Mouse (Mus musculus) thymus, postnatal 25 days (tissue): ENCODE data around the gene Smim12.

Experiments used
- DNase-seq: peaks from one replicate; pipeline ENCODE4 v3.0.0; 2022

Smim12 gene

GRCm38 (mm10) chr4:127235742-127236487 is 7.7 kb upstream of the Smim12 start:
- peak; percentile 89 for DNase-seq

- DNase-seq, result no peak
Observed at GRCm38 (mm10) chr4:127236631-127237030, 7.0 kb upstream of the Smim12 start.

- no peak for DNase-seq
Observed at GRCm38 (mm10) chr4:127237271-127237670, 6.3 kb upstream of the Smim12 start.

GRCm38 (mm10) chr4:127242696-127243095 is 888 bp upstream of the Smim12 start:
- DNase-seq, result peak; percentile 22

- no peak for DNase-seq
Observed at GRCm38 (mm10) chr4:127243953-127244352, 369 bp downstream of the Smim12 start.

- peak; percentile 94 for DNase-seq
Observed at GRCm38 (mm10) chr4:127249701-127250349, 6.2 kb downstream of the Smim12 start.

GRCm38 (mm10) chr4:127251963-127252585 is 8.5 kb downstream of the Smim12 start:
- no peak for DNase-seq

- no peak for DNase-seq
Observed at GRCm38 (mm10) chr4:127256739-127257138, 13.2 kb downstream of the Smim12 start.

- DNase-seq, result no peak
Observed at GRCm38 (mm10) chr4:127258186-127258897, 14.8 kb downstream of the Smim12 start.

- DNase-seq, result no peak
Observed at GRCm38 (mm10) chr4:127261601-127262000, 18.0 kb downstream of the Smim12 start.

GRCm38 (mm10) chr4:127263438-127264182 is 20.0 kb downstream of the Smim12 start:
- DNase-seq, result no peak

GRCm38 (mm10) chr4:127264183-127264554 is 20.6 kb downstream of the Smim12 start:
- no peak for DNase-seq

- DNase-seq, result no peak
Observed at GRCm38 (mm10) chr4:127278451-127279001, 34.9 kb downstream of the Smim12 start.

GRCm38 (mm10) chr4:127279241-127279640 is 35.7 kb downstream of the Smim12 start:
- no peak for DNase-seq

GRCm38 (mm10) chr4:127286907-127287306 is 43.3 kb downstream of the Smim12 start:
- DNase-seq, result no peak

- no peak for DNase-seq
Observed at GRCm38 (mm10) chr4:127289039-127289548, 45.5 kb downstream of the Smim12 start.

- DNase-seq, result no peak
Observed at GRCm38 (mm10) chr4:127292631-127293030, 49.0 kb downstream of the Smim12 start.
